Mouse (Mus musculus): ENCODE results near the gene Trim43c. TPM values are rescaled to one million over a fixed set of nuclear protein-coding genes. Genes with fewer than 3 reads are reported as not detected.
"Not testable (repeated sequence)": the region's sequence is repeated elsewhere in the genome, so short reads cannot be mapped to it uniquely, and the experiment has no call there.

The Trim43c gene
- polyA plus RNA-seq (2014; fragmentation: Nextera tagmentation; extraction: Ambion mirVana), result 0.13 TPM in 1 of 2 replicates, not detected in the other

- not testable (repeated sequence) for H3K4me3 ChIP-seq (ENCODE audit: low read depth, low read length); H3K9ac ChIP-seq (ENCODE audit: low read length); H3K27me3 ChIP-seq (ENCODE audit: control insufficient read depth, insufficient read depth, low read length); H3K27ac ChIP-seq (replicated peaks; ENCODE audit: low read depth, low read length); H3K4me1 ChIP-seq (ENCODE audit: control insufficient read depth, insufficient read depth, low read length); H3K9me3 ChIP-seq (ENCODE audit: control insufficient read depth, low read length); DNase-seq (ENCODE audit: low spot score); H3K36me3 ChIP-seq (ENCODE audit: control insufficient read depth, insufficient read depth, low read length); H3K4me2 ChIP-seq (ENCODE audit: low read depth, severe bottlenecking); ATAC-seq (ENCODE audit: insufficient number of reproducible peaks, low FRiP score, low TSS enrichment, low read depth)
- WGBS, result 69% methylated on average over 2 of the region's 2 CpGs
Measured at GRCm38 (mm10) chr9:88838864-88839263, at the start of gene Trim43c. TSS of gene Trim43c (plus strand) at chr9:88839164.

GRCm38 (mm10) chr9:88853072-88853471 is 14.1 kb downstream of the Trim43c start:
- DNase-seq (ENCODE audit: low spot score); H3K4me3 ChIP-seq (ENCODE audit: low read depth, low read length); H3K9ac ChIP-seq (ENCODE audit: low read length); H3K9me3 ChIP-seq (ENCODE audit: control insufficient read depth, low read length); H3K27ac ChIP-seq (replicated peaks; ENCODE audit: low read depth, low read length); H3K4me2 ChIP-seq (ENCODE audit: low read depth, severe bottlenecking); H3K27me3 ChIP-seq (ENCODE audit: control insufficient read depth, insufficient read depth, low read length); H3K36me3 ChIP-seq (ENCODE audit: control insufficient read depth, insufficient read depth, low read length); ATAC-seq (ENCODE audit: insufficient number of reproducible peaks, low FRiP score, low TSS enrichment, low read depth); H3K4me1 ChIP-seq (ENCODE audit: control insufficient read depth, insufficient read depth, low read length): not testable (repeated sequence)
- 61% methylated on average over 7 of the region's 7 CpGs for WGBS

- H3K4me2 ChIP-seq (ENCODE audit: low read depth, severe bottlenecking), result peak overlapping the region; percentile 53
- H3K27me3 ChIP-seq (ENCODE audit: control insufficient read depth, insufficient read depth, low read length); H3K36me3 ChIP-seq (ENCODE audit: control insufficient read depth, insufficient read depth, low read length); H3K4me1 ChIP-seq (ENCODE audit: control insufficient read depth, insufficient read depth, low read length); H3K27ac ChIP-seq (replicated peaks; ENCODE audit: low read depth, low read length); H3K9me3 ChIP-seq (ENCODE audit: control insufficient read depth, low read length): not testable (repeated sequence)
- WGBS, result 3% methylated on average over 52 of the region's 52 CpGs
- ATAC-seq (ENCODE audit: insufficient number of reproducible peaks, low FRiP score, low TSS enrichment, low read depth) (peak; percentile 98), DNase-seq (ENCODE audit: low spot score) (peak; percentile 88)
- H3K4me3 ChIP-seq (ENCODE audit: low read depth, low read length), result peak overlapping the region; percentile 28
- H3K9ac ChIP-seq (ENCODE audit: low read length), result peak overlapping the region; percentile 34; the same call in 1 of the 2 replicates
Measured at GRCm38 (mm10) chr9:88858566-88859492, 19.9 kb downstream of the Trim43c start.

Other genes with a start within 250 kb of the Trim43c start
- gene Mthfsl, start 118.9 kb upstream of the Trim43c start, polyA plus RNA-seq (2014; fragmentation: Nextera tagmentation; extraction: Ambion mirVana), result 27.5 and 29.6 TPM in 2 replicates
- not detected in 2 replicates for gene Bcl2a1d, start 107.2 kb upstream of the Trim43c start, polyA plus RNA-seq (2014; fragmentation: Nextera tagmentation; extraction: Ambion mirVana)
- gene Bcl2a1a, start 117.7 kb downstream of the Trim43c start, polyA plus RNA-seq (2014; fragmentation: Nextera tagmentation; extraction: Ambion mirVana), result not detected in 2 replicates

Data from limb, embryonic 11.5 days (tissue).